8 mouse cellular contexts compared by ENCODE assay signal in genomic region chr19:5848032-5848825, GRCm38 (mm10). TPM values are rescaled to one million over a fixed set of nuclear protein-coding genes. Genes with fewer than 3 reads are reported as not detected.
DNase-seq lines count a peak whose midpoint lies in the region; ATAC-seq and TF ChIP-seq lines count a peak whose summit lies in the region.

No protein-coding gene starts in this region.

- TF ChIP-seq POLR2A in brain, embryonic 14.5 days (IDR thresholded peaks at IDR 0.05; ENCODE audit: borderline replicate concordance, extremely low read depth, insufficient read depth, insufficient read length, poor library complexity, severe bottlenecking): no peak

- peaks cover 18% of the 10 kb centered on the region for H3K36me3 ChIP-seq in forebrain, embryonic 13.5 days (ENCODE audit: poor library complexity, severe bottlenecking)
- peaks cover 18% of the 10 kb centered on the region for H3K36me3 ChIP-seq in hindbrain, embryonic 13.5 days
- peaks cover 20% of the 10 kb centered on the region for H3K36me3 ChIP-seq in limb, embryonic 13.5 days
- H3K36me3 ChIP-seq in midbrain, embryonic 14.5 days (ENCODE audit: control insufficient read depth, insufficient read depth, low read length): peaks cover 15% of the 10 kb centered on the region; the same call in 1 of the 2 replicates

- peaks cover 79% of the 10 kb centered on the region for H3K4me1 ChIP-seq in forebrain, embryonic 13.5 days
- H3K4me1 ChIP-seq in hindbrain, embryonic 13.5 days (replicated peaks): peaks cover 74% of the 10 kb centered on the region
- peaks cover 68% of the 10 kb centered on the region for H3K4me1 ChIP-seq in limb, embryonic 13.5 days
- peaks cover 53% of the 10 kb centered on the region for H3K4me1 ChIP-seq in midbrain, embryonic 14.5 days (ENCODE audit: control insufficient read depth, insufficient read depth, low read length)

- TF ChIP-seq CTCF in brain, embryonic 14.5 days (IDR thresholded peaks at IDR 0.05; ENCODE audit: borderline replicate concordance, extremely low read depth, insufficient read depth, insufficient read length): no peak

- 65% methylated on average over 14 of the region's 14 CpGs for WGBS in forebrain, embryonic 13.5 days
- 59% methylated on average over 14 of the region's 14 CpGs for WGBS in hindbrain, embryonic 13.5 days
- 47% methylated on average over 14 of the region's 14 CpGs for WGBS in limb, embryonic 13.5 days
- 69% methylated on average over 14 of the region's 14 CpGs for WGBS in midbrain, embryonic 14.5 days

- H3K9ac ChIP-seq in forebrain, embryonic 13.5 days: peak overlapping the region; percentile 69
- peak overlapping the region; percentile 72 for H3K9ac ChIP-seq in hindbrain, embryonic 13.5 days
- H3K9ac ChIP-seq in limb, embryonic 13.5 days: peak overlapping the region; percentile 56
- H3K9ac ChIP-seq in midbrain, embryonic 14.5 days (replicated peaks; ENCODE audit: low read length): peak overlapping the region; percentile 9; the same call in 1 of the 2 replicates

- peak; percentile 58 to 61 for DNase-seq in left cerebral cortex, adult 18-20 months (ENCODE audit: low spot score in 2 of 2)
- DNase-seq in left cerebral cortex, adult 11 months (ENCODE audit: low spot score): no peak
- DNase-seq in brain, embryonic 14.5 days (ENCODE audit: low read depth): peak; percentile 68
- peak; percentile 40 for DNase-seq in midbrain, embryonic 14.5 days
- DNase-seq in thymus, postnatal 14 days: peak; percentile 58

- no peaks in the 10 kb centered on the region for H3K9me3 ChIP-seq in forebrain, embryonic 13.5 days (replicated peaks)
- no peaks in the 10 kb centered on the region for H3K9me3 ChIP-seq in hindbrain, embryonic 13.5 days
- no peaks in the 10 kb centered on the region for H3K9me3 ChIP-seq in limb, embryonic 13.5 days
- H3K9me3 ChIP-seq in midbrain, embryonic 14.5 days (ENCODE audit: control insufficient read depth, low read length): no peaks in the 10 kb centered on the region

- H3K4me2 ChIP-seq in forebrain, embryonic 13.5 days: peak overlapping the region; percentile 68
- H3K4me2 ChIP-seq in hindbrain, embryonic 13.5 days: peak overlapping the region; percentile 66; the same call in 1 of the 2 replicates
- peak overlapping the region; percentile 71 for H3K4me2 ChIP-seq in limb, embryonic 13.5 days (replicated peaks)
- peak overlapping the region; percentile 17 for H3K4me2 ChIP-seq in midbrain, embryonic 14.5 days (ENCODE audit: low read length)

- H3K4me3 ChIP-seq in forebrain, embryonic 13.5 days: no peak overlapping the region
- peak overlapping the region; percentile 7; the same call in 1 of the 2 replicates for H3K4me3 ChIP-seq in hindbrain, embryonic 13.5 days
- H3K4me3 ChIP-seq in limb, embryonic 13.5 days: 0 out of 2 replicates have a peak overlapping the region, but pooled peaks have one; percentile 42
- H3K4me3 ChIP-seq in midbrain, embryonic 14.5 days (replicated peaks; ENCODE audit: low read depth, low read length): no peak overlapping the region

- H3K27me3 ChIP-seq in forebrain, embryonic 13.5 days: no peaks in the 10 kb centered on the region
- no peaks in the 10 kb centered on the region for H3K27me3 ChIP-seq in hindbrain, embryonic 13.5 days
- H3K27me3 ChIP-seq in limb, embryonic 13.5 days: no peaks in the 10 kb centered on the region
- H3K27me3 ChIP-seq in midbrain, embryonic 14.5 days (ENCODE audit: control insufficient read depth, insufficient read depth, low read length): no peaks in the 10 kb centered on the region

- peak overlapping the region; percentile 99 for H3K27ac ChIP-seq in forebrain, embryonic 13.5 days
- peak overlapping the region; percentile 98 for H3K27ac ChIP-seq in hindbrain, embryonic 13.5 days
- H3K27ac ChIP-seq in limb, embryonic 13.5 days: peak overlapping the region; percentile 97
- H3K27ac ChIP-seq in midbrain, embryonic 14.5 days (replicated peaks; ENCODE audit: low read depth, low read length): peak overlapping the region; percentile 96

- no peak for ATAC-seq in forebrain, embryonic 13.5 days
- no peak for ATAC-seq in hindbrain, embryonic 13.5 days (ENCODE audit: low FRiP score)
- no peak for ATAC-seq in limb, embryonic 13.5 days (ENCODE audit: low FRiP score, low read depth)
- no peak for ATAC-seq in midbrain, embryonic 14.5 days (ENCODE audit: low FRiP score, low TSS enrichment)

RNA-seq across cellular contexts. Expression of gene Frmd8, which starts 26.8 kb away (rescaled TPM):
- total RNA-seq in left cerebral cortex, adult 18-20 months (2021): 10 to 100 TPM; 13.5 to 13.6 TPM
- 18.9 and 21.3 TPM in 2 replicates for polyA plus RNA-seq in brain, embryonic 14.5 days (2012; rRNA removed)
- 21.7 and 26.2 TPM in 2 replicates for polyA plus RNA-seq in forebrain, embryonic 13.5 days (2015; fragmentation: Nextera tagmentation; extraction: Ambion mirVana)
- 17.5 and 19.3 TPM in 2 replicates for polyA plus RNA-seq in hindbrain, embryonic 13.5 days (2015; fragmentation: Nextera tagmentation; extraction: Ambion mirVana)
- polyA plus RNA-seq in limb, embryonic 13.5 days (2015; fragmentation: Nextera tagmentation; extraction: Ambion mirVana): 30.1 and 32.2 TPM in 2 replicates
- 8.3 and 12.2 TPM in 2 replicates for polyA plus RNA-seq in midbrain, embryonic 14.5 days (2014; fragmentation: Nextera tagmentation; extraction: Ambion mirVana)

RNA-seq across cellular contexts. Expression of gene Slc25a45, which starts 29.4 kb away (rescaled TPM):
- 1 to 10 TPM; 2.3 to 3.2 TPM for total RNA-seq in left cerebral cortex, adult 18-20 months (2021)
- 2.6 and 3.5 TPM in 2 replicates for polyA plus RNA-seq in brain, embryonic 14.5 days (2012; rRNA removed)
- 1.2 and 1.4 TPM in 2 replicates for polyA plus RNA-seq in forebrain, embryonic 13.5 days (2015; fragmentation: Nextera tagmentation; extraction: Ambion mirVana)
- polyA plus RNA-seq in hindbrain, embryonic 13.5 days (2015; fragmentation: Nextera tagmentation; extraction: Ambion mirVana): 2.6 and 2.8 TPM in 2 replicates
- polyA plus RNA-seq in limb, embryonic 13.5 days (2015; fragmentation: Nextera tagmentation; extraction: Ambion mirVana): 2.3 and 2.4 TPM in 2 replicates
- 0.73 and 1.2 TPM in 2 replicates for polyA plus RNA-seq in midbrain, embryonic 14.5 days (2014; fragmentation: Nextera tagmentation; extraction: Ambion mirVana)

RNA-seq across cellular contexts. Expression of gene Tigd3, which starts 45.7 kb away (rescaled TPM):
- total RNA-seq in left cerebral cortex, adult 18-20 months (2021): 1 to 10 TPM; 4.1 to 4.2 TPM
- 15.2 and 15.5 TPM in 2 replicates for polyA plus RNA-seq in brain, embryonic 14.5 days (2012; rRNA removed)
- polyA plus RNA-seq in forebrain, embryonic 13.5 days (2015; fragmentation: Nextera tagmentation; extraction: Ambion mirVana): 13.1 and 15.5 TPM in 2 replicates
- polyA plus RNA-seq in hindbrain, embryonic 13.5 days (2015; fragmentation: Nextera tagmentation; extraction: Ambion mirVana): 15.2 and 15.9 TPM in 2 replicates
- 4.7 and 5.5 TPM in 2 replicates for polyA plus RNA-seq in limb, embryonic 13.5 days (2015; fragmentation: Nextera tagmentation; extraction: Ambion mirVana)
- polyA plus RNA-seq in midbrain, embryonic 14.5 days (2014; fragmentation: Nextera tagmentation; extraction: Ambion mirVana): 9.9 and 10.8 TPM in 2 replicates

Comparison
In these comparisons a context has a peak if more than half of its experiments do, and no peak if none do; other contexts are left out.
1. H3K4me2 ChIP-seq: peak in every context shown above with its lines; median percentile 71 in limb, embryonic 13.5 days; 68 in forebrain, embryonic 13.5 days; 66 in hindbrain, embryonic 13.5 days; 17 in midbrain, embryonic 14.5 days.
2. H3K4me3 ChIP-seq: peak in hindbrain, embryonic 13.5 days (single experiment) and limb, embryonic 13.5 days (single experiment); none in forebrain, embryonic 13.5 days (single experiment) and midbrain, embryonic 14.5 days (single experiment).
3. H3K9ac ChIP-seq: peak in every context shown above with its lines; median percentile 72 in hindbrain, embryonic 13.5 days; 69 in forebrain, embryonic 13.5 days; 56 in limb, embryonic 13.5 days; 9 in midbrain, embryonic 14.5 days.
4. Peak in every context shown above with its lines, with median percentiles within 50 percentile points of each other: H3K27ac ChIP-seq.